Mouse (Mus musculus): Measurements from ENCODE around the gene Etv3. TPM values are rescaled to one million over a fixed set of nuclear protein-coding genes. Genes with fewer than 3 reads are reported as not detected.
"Not testable (repeated sequence)": the region's sequence is repeated elsewhere in the genome, so short reads cannot be mapped to it uniquely, and the experiment has no call there.

The Etv3 gene
- total RNA-seq (2017), result 13.1 and 13.3 TPM in 2 replicates

GRCm38 (mm10) chr3:87525043-87525836 is at the start of gene Etv3:
TSS of gene Etv3 (plus strand) at chr3:87525407.
- ATAC-seq (replicated peaks; ENCODE audit: low read depth, poor library complexity, severe bottlenecking), result peak; percentile 75

DNA sequence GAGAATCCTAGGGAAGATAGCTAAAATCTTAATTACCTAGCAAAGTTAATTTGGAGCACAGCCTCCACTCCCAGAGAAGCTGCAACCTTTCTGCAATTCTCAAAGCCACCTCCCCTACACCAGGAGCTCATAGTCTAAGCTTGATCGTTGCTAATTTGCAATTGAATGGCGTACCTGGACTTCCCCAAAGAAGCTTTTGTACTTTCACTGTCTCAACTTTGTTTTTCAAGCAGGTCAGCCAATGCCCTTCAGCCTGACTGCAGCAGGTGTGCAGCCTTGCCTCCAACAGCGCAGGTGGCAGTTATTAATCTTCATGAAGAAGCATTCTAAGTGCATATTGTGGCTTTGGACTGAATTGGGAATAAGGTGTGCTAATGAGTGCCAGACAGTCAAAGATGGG is 47.3 kb upstream of the Etv3 start:
- ATAC-seq (replicated peaks; ENCODE audit: low read depth, poor library complexity, severe bottlenecking), result not testable (repeated sequence)

- ATAC-seq (replicated peaks; ENCODE audit: low read depth, poor library complexity, severe bottlenecking), result not testable (repeated sequence)
These were observed 46.6 kb upstream of the Etv3 start for GRCm38 (mm10) chr3:87478596-87478995.

DNA sequence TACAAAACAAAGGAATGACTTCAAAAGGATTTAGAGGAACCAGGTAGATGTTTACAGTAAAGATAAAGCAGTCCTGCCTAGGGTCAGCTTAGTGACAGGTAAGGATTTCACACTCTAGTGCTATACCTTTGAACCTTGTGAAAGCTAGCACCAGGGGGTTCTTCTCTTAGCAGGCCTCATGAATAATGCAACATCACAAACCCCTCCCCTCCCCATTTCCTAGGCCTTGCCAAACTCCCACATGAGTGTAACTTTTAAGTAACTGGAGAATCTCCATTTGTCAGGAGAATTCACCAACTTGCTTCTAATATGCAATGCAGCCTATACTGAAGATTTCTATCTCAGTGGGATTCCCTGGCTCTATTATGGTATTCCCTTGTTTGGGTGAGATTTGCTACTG is 46.0 kb upstream of the Etv3 start:
- not testable (repeated sequence) for ATAC-seq (replicated peaks; ENCODE audit: low read depth, poor library complexity, severe bottlenecking)

- ATAC-seq (replicated peaks; ENCODE audit: low read depth, poor library complexity, severe bottlenecking), result no peak
These were observed 37.8 kb upstream of the Etv3 start for GRCm38 (mm10) chr3:87487392-87487791.

DNA sequence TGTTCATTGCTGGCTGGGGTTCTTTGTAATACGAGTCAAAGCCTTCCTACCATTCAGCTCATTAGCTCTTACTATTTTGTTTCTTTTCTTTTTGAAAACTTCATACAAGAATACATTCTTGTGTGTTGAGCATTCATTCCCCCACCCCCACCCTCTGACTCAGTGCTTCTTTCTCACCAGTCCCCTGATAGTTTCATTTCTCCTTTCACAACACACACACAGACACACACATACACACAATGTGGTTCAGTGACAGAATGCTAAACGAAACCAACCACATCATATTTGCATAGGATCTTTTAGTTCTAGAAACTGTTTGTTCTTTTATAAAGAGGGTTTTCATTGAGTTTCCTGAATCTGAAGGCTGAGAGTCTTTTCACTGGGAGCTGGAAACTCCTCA is 37.3 kb upstream of the Etv3 start:
- 0 out of 2 replicates have a peak, but pooled peaks have one; percentile 39 for ATAC-seq (replicated peaks; ENCODE audit: low read depth, poor library complexity, severe bottlenecking)

DNA sequence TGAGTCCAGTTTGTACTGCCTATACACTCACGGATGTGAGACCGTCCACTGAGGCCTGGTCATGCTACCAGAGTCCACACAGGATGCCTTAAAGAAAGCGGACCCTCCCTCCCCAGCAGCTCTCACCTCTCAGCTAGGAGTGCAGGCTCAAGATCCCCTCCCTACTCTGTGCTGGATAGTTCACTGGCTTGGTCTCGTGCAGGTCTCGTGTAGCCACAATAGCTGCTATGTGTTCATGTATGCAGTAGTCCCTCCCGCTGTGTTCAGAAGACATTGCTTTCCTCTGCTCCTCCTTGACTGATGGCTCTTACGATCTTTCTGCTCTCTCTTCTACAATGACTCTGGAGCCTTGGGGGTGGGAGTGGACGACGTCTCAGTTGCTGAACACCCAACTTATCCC is 26.9 kb upstream of the Etv3 start:
- no peak for ATAC-seq (replicated peaks; ENCODE audit: low read depth, poor library complexity, severe bottlenecking)

GRCm38 (mm10) chr3:87499072-87499471 is 26.1 kb upstream of the Etv3 start:
- ATAC-seq (replicated peaks; ENCODE audit: low read depth, poor library complexity, severe bottlenecking), result peak; percentile 87

GRCm38 (mm10) chr3:87500088-87501055 is 24.8 kb upstream of the Etv3 start:
- peak; percentile 48 for ATAC-seq (replicated peaks; ENCODE audit: low read depth, poor library complexity, severe bottlenecking)

- no peak for ATAC-seq (replicated peaks; ENCODE audit: low read depth, poor library complexity, severe bottlenecking)
These were observed 24.1 kb upstream of the Etv3 start for GRCm38 (mm10) chr3:87501151-87501550.

- no peak for ATAC-seq (replicated peaks; ENCODE audit: low read depth, poor library complexity, severe bottlenecking)
These were observed 22.4 kb upstream of the Etv3 start for GRCm38 (mm10) chr3:87502771-87503170.

GRCm38 (mm10) chr3:87504330-87504729 is 20.9 kb upstream of the Etv3 start:
- ATAC-seq (replicated peaks; ENCODE audit: low read depth, poor library complexity, severe bottlenecking), result peak; percentile 38; the same call in 1 of the 2 replicates

- no peak for ATAC-seq (replicated peaks; ENCODE audit: low read depth, poor library complexity, severe bottlenecking)
These were observed 20.3 kb upstream of the Etv3 start for GRCm38 (mm10) chr3:87504749-87505425.

DNA sequence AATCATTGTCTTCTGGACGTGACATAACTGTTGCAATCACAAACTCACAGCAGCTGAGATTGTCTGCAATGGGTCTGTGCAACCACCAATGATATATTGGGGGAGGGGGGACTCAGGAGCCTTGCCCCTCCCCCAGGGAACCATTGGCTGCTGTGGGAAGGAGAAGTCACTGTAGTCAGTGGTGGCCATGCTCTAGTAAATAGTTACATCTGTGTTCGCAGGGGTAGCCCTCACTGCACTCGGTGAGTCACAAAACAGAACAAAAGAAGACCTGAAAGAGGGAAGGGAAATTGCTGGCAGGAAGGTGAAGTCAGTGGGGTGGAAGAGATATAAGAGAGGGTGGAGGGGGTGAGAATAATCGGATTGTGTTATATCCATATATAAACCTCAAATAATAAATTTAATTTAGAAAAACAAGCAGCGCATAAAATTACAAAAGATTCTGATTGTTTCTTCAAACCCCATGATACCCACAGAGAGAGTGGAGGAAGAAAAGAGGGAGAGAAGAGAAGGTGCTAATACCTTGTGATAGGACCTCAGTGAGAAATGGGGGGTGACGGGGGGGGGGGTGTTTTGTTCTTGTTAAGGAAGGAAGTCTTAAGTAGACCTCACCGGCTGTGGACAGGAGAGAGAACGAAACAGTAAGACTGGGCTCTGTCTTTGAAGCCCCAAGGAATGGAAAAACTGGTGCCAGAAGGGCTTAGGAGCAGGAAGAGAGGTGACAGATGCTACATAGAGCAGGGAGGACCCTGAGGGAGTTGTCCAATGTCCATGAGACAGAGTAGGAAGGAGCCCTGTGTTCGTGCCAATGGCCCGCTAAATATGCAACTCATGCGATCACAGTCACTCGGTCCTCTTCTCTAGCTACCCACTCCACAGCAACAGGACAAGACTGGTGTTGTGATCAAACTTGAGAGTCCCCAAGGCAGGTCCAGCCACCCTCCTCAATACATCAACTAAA is 18.5 kb upstream of the Etv3 start:
- ATAC-seq (replicated peaks; ENCODE audit: low read depth, poor library complexity, severe bottlenecking), result no peak

- peak; percentile 76 for ATAC-seq (replicated peaks; ENCODE audit: low read depth, poor library complexity, severe bottlenecking)
These were observed 16.9 kb upstream of the Etv3 start for GRCm38 (mm10) chr3:87508205-87508901.

- ATAC-seq (replicated peaks; ENCODE audit: low read depth, poor library complexity, severe bottlenecking), result no peak
These were observed 16.1 kb upstream of the Etv3 start for GRCm38 (mm10) chr3:87509061-87509460.

DNA sequence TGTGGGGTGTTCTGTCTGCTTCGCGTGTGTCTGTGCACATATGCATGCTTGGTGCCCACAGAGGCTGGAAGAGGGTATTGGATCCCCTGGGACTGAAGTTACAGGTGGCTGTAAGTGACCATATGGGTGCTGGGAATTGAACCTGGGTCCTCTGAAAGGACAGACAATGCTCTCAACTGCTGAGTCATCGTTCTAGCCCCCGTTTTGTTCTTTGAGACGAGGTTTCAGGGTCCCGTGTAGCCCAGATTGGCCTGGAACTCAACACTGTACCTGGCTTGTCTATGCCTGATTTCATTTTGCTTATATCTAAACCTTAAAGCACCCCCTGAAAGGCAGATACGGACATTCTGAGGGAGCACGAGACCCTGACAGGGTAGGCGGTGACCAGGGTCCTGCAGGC is 14.4 kb upstream of the Etv3 start:
- no peak for ATAC-seq (replicated peaks; ENCODE audit: low read depth, poor library complexity, severe bottlenecking)

GRCm38 (mm10) chr3:87511971-87512765 is 13.0 kb upstream of the Etv3 start:
- ATAC-seq (replicated peaks; ENCODE audit: low read depth, poor library complexity, severe bottlenecking), result peak; percentile 75

Measured in common myeloid progenitor, adult 5-6 weeks (primary cell).